Mouse (Mus musculus): ENCODE measurements at regions not wholly inside any gene's neighbourhood (a gene's known extent, or its start where the extent isn't known, plus 50 kb on each side); places are given as distances from the start of the nearest gene placed in this dataset.

DNA sequence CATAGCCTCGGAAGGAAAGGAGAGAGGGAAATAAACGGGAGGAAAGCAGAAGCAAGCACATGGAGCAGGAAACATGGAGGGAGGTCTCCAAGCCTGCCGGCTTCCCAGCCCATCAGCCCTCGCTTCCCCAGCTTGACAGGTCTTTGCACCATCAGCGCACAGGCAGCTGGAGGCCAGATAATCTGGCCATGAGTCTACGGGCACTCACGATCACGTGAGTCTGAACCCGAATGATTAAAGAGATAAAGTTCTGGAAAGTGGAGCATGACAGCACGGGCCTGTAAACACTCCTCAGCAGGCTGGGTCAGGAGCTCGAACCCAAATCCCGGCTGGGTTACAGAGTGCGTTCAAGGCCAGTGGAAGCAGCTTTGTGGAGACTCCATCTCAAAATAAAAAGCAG is 50.4 kb upstream of the Phc1 start:
- TF ChIP-seq GATA1 (IDR thresholded peaks at IDR 0.05; ENCODE audit: low read length): no peak; the same call in 1 of the 2 replicates
- no peak for TF ChIP-seq TAL1 (IDR thresholded peaks at IDR 0.05; ENCODE audit: low read length)
